Mouse (Mus musculus): ENCODE results near the gene Mc1r. TPM values are rescaled to one million over a fixed set of nuclear protein-coding genes. Genes with fewer than 3 reads are reported as not detected.

Gene Mc1r
- polyA plus RNA-seq, 1 experiment from 2014 or later: not detected

GRCm38 (mm10) chr8:123401936-123402335, 5.0 kb upstream of the Mc1r start:
- Histone ChIP-seq H3K27me3 (ENCODE audit: insufficient read depth, poor library complexity, severe bottlenecking) (no peaks in the 10 kb centered on the region), H3K36me3 (peaks cover 66% of the 10 kb centered on the region), H3K4me3 (no peak overlapping the region), H3K4me1 (peaks cover 14% of the 10 kb centered on the region), H3K9me3 (no peaks in the 10 kb centered on the region), H3K27ac (no peak overlapping the region; the same call in 1 of the 2 replicates)
- WGBS: 91% methylated on average over 9 of the region's 9 CpGs
- DNase-seq (ENCODE audit: low spot score): no peak

- no peak overlapping the region for H3K27ac ChIP-seq
- no peaks in the 10 kb centered on the region for H3K9me3 ChIP-seq
- DNase-seq (ENCODE audit: low spot score): no peak
- peaks cover 57% of the 10 kb centered on the region for H3K36me3 ChIP-seq
- WGBS: 94% methylated on average over 9 of the region's 9 CpGs
- no peak overlapping the region for H3K4me3 ChIP-seq
- H3K27me3 ChIP-seq (ENCODE audit: insufficient read depth, poor library complexity, severe bottlenecking): peaks cover 9% of the 10 kb centered on the region
- peaks cover 23% of the 10 kb centered on the region for H3K4me1 ChIP-seq
Measured at GRCm38 (mm10) chr8:123402730-123403326, 4.1 kb upstream of the Mc1r start.

- Histone ChIP-seq H3K27me3 (ENCODE audit: insufficient read depth, poor library complexity, severe bottlenecking) (peaks cover 23% of the 10 kb centered on the region), H3K27ac (no peak overlapping the region), H3K9me3 (no peaks in the 10 kb centered on the region), H3K36me3 (peaks cover 40% of the 10 kb centered on the region), H3K4me1 (peaks cover 39% of the 10 kb centered on the region), H3K4me3 (no peak overlapping the region)
- no peak for DNase-seq (ENCODE audit: low spot score)
- 52% methylated on average over 8 of the region's 8 CpGs for WGBS
Measured at GRCm38 (mm10) chr8:123404521-123404920, 2.4 kb upstream of the Mc1r start.

GRCm38 (mm10) chr8:123407612-123408011, 705 bp downstream of the Mc1r start:
- no peak for DNase-seq (ENCODE audit: low spot score)
- H3K4me3 ChIP-seq: no peak overlapping the region
- no peak overlapping the region for H3K27ac ChIP-seq
- peaks cover 53% of the 10 kb centered on the region for H3K27me3 ChIP-seq (ENCODE audit: insufficient read depth, poor library complexity, severe bottlenecking)
- H3K4me1 ChIP-seq: peaks cover 65% of the 10 kb centered on the region
- WGBS: 89% methylated on average over 13 of the region's 13 CpGs
- peaks cover 9% of the 10 kb centered on the region for H3K36me3 ChIP-seq
- H3K9me3 ChIP-seq: no peaks in the 10 kb centered on the region

GRCm38 (mm10) chr8:123408586-123409544, 2.0 kb downstream of the Mc1r start:
- WGBS: 53% methylated on average over 9 of the region's 9 CpGs
- H3K4me1 ChIP-seq: peaks cover 65% of the 10 kb centered on the region

GRCm38 (mm10) chr8:123410049-123410587, 3.2 kb downstream of the Mc1r start:
- no peaks in the 10 kb centered on the region for H3K9me3 ChIP-seq
- H3K27me3 ChIP-seq (ENCODE audit: insufficient read depth, poor library complexity, severe bottlenecking): peaks cover 70% of the 10 kb centered on the region
- peak overlapping the region; percentile 39; the same call in 1 of the 2 replicates for H3K27ac ChIP-seq
- peak; percentile 90 for DNase-seq (ENCODE audit: low spot score)
- peaks cover 56% of the 10 kb centered on the region for H3K4me1 ChIP-seq
- WGBS: 68% methylated on average over 8 of the region's 8 CpGs
- no peak overlapping the region for H3K4me3 ChIP-seq
- no peaks in the 10 kb centered on the region; the same call in 1 of the 2 replicates for H3K36me3 ChIP-seq

More at GRCm38 (mm10) chr8:123408586-123409544, 2.0 kb downstream of the Mc1r start:
- Histone ChIP-seq H3K27ac (0 out of 2 replicates have a peak overlapping the region, but pooled peaks have one; percentile 39), H3K9me3 (no peaks in the 10 kb centered on the region), H3K36me3 (no peaks in the 10 kb centered on the region; the same call in 1 of the 2 replicates), H3K4me3 (peak overlapping the region; percentile 28), H3K27me3 (ENCODE audit: insufficient read depth, poor library complexity, severe bottlenecking) (peaks cover 66% of the 10 kb centered on the region)
- peak; percentile 92 for DNase-seq (ENCODE audit: low spot score)

GRCm38 (mm10) chr8:123410788-123411187, 3.9 kb downstream of the Mc1r start:
- H3K27me3 ChIP-seq (ENCODE audit: insufficient read depth, poor library complexity, severe bottlenecking): peaks cover 70% of the 10 kb centered on the region
- DNase-seq (ENCODE audit: low spot score): no peak
- H3K4me3 ChIP-seq: peak overlapping the region; percentile 49
- peaks cover 56% of the 10 kb centered on the region for H3K4me1 ChIP-seq
- WGBS: 15% methylated on average over 11 of the region's 11 CpGs
- H3K9me3 ChIP-seq: no peaks in the 10 kb centered on the region
- H3K36me3 ChIP-seq: no peaks in the 10 kb centered on the region; the same call in 1 of the 2 replicates
- 0 out of 2 replicates have a peak overlapping the region, but pooled peaks have one; percentile 0 for H3K27ac ChIP-seq

DNA sequence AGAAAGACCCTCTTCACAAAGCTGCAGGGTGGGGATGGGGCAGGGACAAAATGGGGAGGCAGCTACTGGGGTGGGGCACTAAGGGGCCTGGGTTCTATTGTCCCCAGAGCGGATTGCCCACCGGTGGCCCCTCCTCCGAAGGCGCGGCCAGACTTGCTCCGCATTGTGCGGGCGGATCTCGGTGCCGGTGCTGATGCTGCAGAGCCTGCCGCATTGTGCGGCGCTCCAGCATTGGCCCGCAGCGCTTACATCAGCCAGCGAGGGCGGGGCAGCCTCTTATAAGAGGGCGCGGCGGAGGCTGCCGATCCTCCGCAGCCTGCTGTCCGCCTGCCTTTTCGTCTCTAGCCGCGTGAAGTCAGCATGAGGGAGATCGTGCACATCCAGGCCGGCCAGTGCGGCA, 4.3 kb downstream of the Mc1r start, which contains the start of gene Tubb3:
Tubb3 (plus strand) TSS at position 179 of the 400 bp plus-strand sequence.
- 0 out of 2 replicates have a peak within 1 kb of the TSS, but pooled peaks have one; percentile 0 for H3K27ac ChIP-seq
- DNase-seq (ENCODE audit: low spot score): no peak
- H3K4me1 ChIP-seq: peaks cover 56% of the 10 kb centered on the region
- H3K27me3 ChIP-seq (ENCODE audit: insufficient read depth, poor library complexity, severe bottlenecking): peaks cover 70% of the 10 kb centered on the region
- under 1% methylated on average over 29 of the region's 29 CpGs for WGBS
- peak within 1 kb of the TSS; percentile 49 for H3K4me3 ChIP-seq
- no peaks in the 10 kb centered on the region; the same call in 1 of the 2 replicates for H3K36me3 ChIP-seq
- H3K9me3 ChIP-seq: no peaks in the 10 kb centered on the region

DNA sequence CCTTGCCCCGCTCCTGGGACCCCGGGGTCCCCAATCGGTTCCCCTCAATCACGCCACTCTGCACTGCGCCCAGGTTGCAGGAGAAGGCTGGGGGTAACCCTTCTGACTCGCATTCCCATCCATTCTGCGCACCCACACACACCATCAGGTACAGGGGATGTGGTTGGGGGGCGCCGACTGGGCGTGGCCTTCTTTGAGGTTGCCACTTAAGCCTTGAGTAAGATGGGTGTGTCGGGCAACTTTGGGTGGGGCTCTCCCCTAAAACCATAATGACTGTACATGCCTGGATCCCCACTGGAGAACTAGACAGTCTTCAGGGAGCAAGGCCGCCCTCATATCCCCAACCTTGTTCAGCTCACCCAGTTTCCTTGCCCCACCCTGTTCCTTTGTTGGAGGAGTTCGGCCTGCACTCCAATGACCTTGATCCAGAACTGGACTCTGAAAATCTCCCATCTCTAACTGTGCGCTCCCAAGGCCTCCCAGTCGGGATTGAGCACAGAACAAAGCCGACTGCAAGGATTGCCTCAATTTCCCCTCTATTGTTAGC, 4.9 kb downstream of the Mc1r start:
- H3K9me3 ChIP-seq: no peaks in the 10 kb centered on the region
- no peak overlapping the region for H3K27ac ChIP-seq
- H3K4me1 ChIP-seq: peaks cover 55% of the 10 kb centered on the region
- peak overlapping the region; percentile 49 for H3K4me3 ChIP-seq
- peaks cover 70% of the 10 kb centered on the region for H3K27me3 ChIP-seq (ENCODE audit: insufficient read depth, poor library complexity, severe bottlenecking)
- H3K36me3 ChIP-seq: no peaks in the 10 kb centered on the region; the same call in 1 of the 2 replicates
- 9% methylated on average over 16 of the region's 16 CpGs for WGBS
- DNase-seq (ENCODE audit: low spot score): no peak

GRCm38 (mm10) chr8:123412560-123413170, 5.8 kb downstream of the Mc1r start:
- DNase-seq (ENCODE audit: low spot score): no peak
- H3K27ac ChIP-seq: no peak overlapping the region
- no peaks in the 10 kb centered on the region; the same call in 1 of the 2 replicates for H3K36me3 ChIP-seq
- 4% methylated on average over 12 of the region's 12 CpGs for WGBS
- H3K4me1 ChIP-seq: peaks cover 51% of the 10 kb centered on the region
- H3K4me3 ChIP-seq: no peak overlapping the region
- peaks cover 63% of the 10 kb centered on the region for H3K27me3 ChIP-seq (ENCODE audit: insufficient read depth, poor library complexity, severe bottlenecking)
- H3K9me3 ChIP-seq: no peaks in the 10 kb centered on the region

- Histone ChIP-seq H3K36me3 (no peaks in the 10 kb centered on the region; the same call in 1 of the 2 replicates), H3K4me3 (no peak overlapping the region), H3K9me3 (no peaks in the 10 kb centered on the region), H3K4me1 (peaks cover 36% of the 10 kb centered on the region), H3K27me3 (ENCODE audit: insufficient read depth, poor library complexity, severe bottlenecking) (peaks cover 50% of the 10 kb centered on the region), H3K27ac (no peak overlapping the region)
- no peak for DNase-seq (ENCODE audit: low spot score)
- WGBS: 10% methylated on average over 9 of the region's 9 CpGs
Measured at GRCm38 (mm10) chr8:123414255-123414654, 7.3 kb downstream of the Mc1r start.

Data from heart, embryonic 10.5 days (tissue).